Mouse (Mus musculus): Measurements from ENCODE around the gene Pbsn.

DNA sequence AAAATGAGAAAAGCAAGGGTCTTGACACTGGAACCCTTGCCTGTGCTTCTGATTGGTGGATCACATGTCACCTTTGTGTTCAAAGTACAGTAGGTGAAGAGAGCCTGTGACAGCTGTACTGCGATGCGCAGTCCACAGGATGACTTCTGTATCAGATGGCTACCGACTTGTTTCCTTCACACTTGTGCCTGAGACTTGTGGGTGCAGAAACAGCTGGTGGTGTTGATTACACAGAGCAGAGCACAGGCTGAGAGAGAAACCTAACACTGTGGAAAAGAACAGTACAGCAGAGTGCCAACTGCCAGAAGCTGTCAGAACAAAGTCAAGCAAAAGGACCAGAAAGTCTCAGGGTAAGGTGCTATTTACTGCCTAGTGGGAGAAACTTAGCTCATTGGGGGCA, 64.7 kb downstream of the Pbsn start:
- TF ChIP-seq EP300 (IDR thresholded peaks at IDR 0.05; ENCODE audit: low read length) (no peak), RAD21 (IDR thresholded peaks at IDR 0.05; ENCODE audit: low read depth, low read length) (no peak), CTCF (conservative IDR thresholded peaks at IDR 0.05 in 1 of 2, IDR thresholded peaks at IDR 0.05 in 1 of 2; ENCODE audit: low read depth in 2 of 2, low read length in 2 of 2) (no peak), POLR2A (IDR thresholded peaks at IDR 0.05; ENCODE audit: low read depth, low read length) (no peak), USF1 (IDR thresholded peaks at IDR 0.05; ENCODE audit: low read depth, low read length) (no peak), MAX (IDR thresholded peaks at IDR 0.05; ENCODE audit: low read length) (no peak), NELFE (IDR thresholded peaks at IDR 0.05; ENCODE audit: low read depth, low read length) (no peak), HCFC1 (IDR thresholded peaks at IDR 0.05; ENCODE audit: low read depth, low read length) (no peak), SIN3A (IDR thresholded peaks at IDR 0.05; ENCODE audit: low read length) (no peak), TCF12 (IDR thresholded peaks at IDR 0.05; ENCODE audit: low read depth, low read length) (no peak), GABPA (IDR thresholded peaks at IDR 0.05; ENCODE audit: insufficient replicate concordance, low read depth, low read length) (no peak), RCOR1 (conservative IDR thresholded peaks at IDR 0.05; ENCODE audit: low read depth, low read length) (no peak), CHD1 (IDR thresholded peaks at IDR 0.05; ENCODE audit: low read depth, low read length) (no peak), ZC3H11A (IDR thresholded peaks at IDR 0.05; ENCODE audit: low read depth, low read length) (no peak)
